Mouse (Mus musculus) layer of hippocampus, postnatal 10 days (tissue): Measurements from ENCODE around the gene Ugt8a. TPM values are rescaled to one million over a fixed set of nuclear protein-coding genes. Genes with fewer than 3 reads are reported as not detected.
A peak's percentile ranks its signal among the peaks of the same experiment; 100 is the strongest.

Experiments used
- DNase-seq, 2 experiments: peaks; one replicate each; pipeline ENCODE4 v3.0.0; 2021; ENCODE audit warnings: low spot score in 2 of 2
- long read RNA-seq: library from polyadenylated mRNA; stranded (forward); transcript quantifications from one replicate; pipeline ENCODE4 v2.0.0, GENCODE M21; 2023
- total RNA-seq, 2 experiments: library from RNA; stranded (reverse); gene quantifications; 2 replicates each; pipeline ENCODE4 v1.2.3; 2021

Ugt8a gene
- total RNA-seq: 10 to 100 TPM; 12.1 to 15.4 TPM
- long read RNA-seq, transcript Ugt8a-201 (6 exons, 3,740 nt): major isoform, 9 of 12 reads
- long read RNA-seq, partial matches to known transcripts: 0 of 12 reads
- long read RNA-seq, other reads (novel, unspliced or antisense): 3 of 12 reads

- DNase-seq: peak; percentile 14 to 54
These were observed at the start of gene Ugt8a for GRCm38 (mm10) chr3:125938092-125938755. TSS of gene Ugt8a (minus strand) at chr3:125938619.

- no peak for DNase-seq
These were observed 48.2 kb upstream of the Ugt8a start for GRCm38 (mm10) chr3:125986639-125987038.

- DNase-seq: no peak
These were observed 45.4 kb upstream of the Ugt8a start for GRCm38 (mm10) chr3:125983707-125984420.

GRCm38 (mm10) chr3:125979475-125979874, 41.1 kb upstream of the Ugt8a start:
- DNase-seq: no peak

GRCm38 (mm10) chr3:125975899-125976298, 37.5 kb upstream of the Ugt8a start:
- DNase-seq: no peak

GRCm38 (mm10) chr3:125969458-125969857, 31.0 kb upstream of the Ugt8a start:
- DNase-seq: no peak

GRCm38 (mm10) chr3:125956196-125956885, 17.9 kb upstream of the Ugt8a start:
- no peak for DNase-seq

- no peak for DNase-seq
These were observed 16.5 kb upstream of the Ugt8a start for GRCm38 (mm10) chr3:125954881-125955280.

- no peak for DNase-seq
These were observed 2.4 kb upstream of the Ugt8a start for GRCm38 (mm10) chr3:125940811-125941210.

- peak in 1 of 2 experiments; percentile 30 for DNase-seq
These were observed 314 bp upstream of the Ugt8a start for GRCm38 (mm10) chr3:125938756-125939109.

GRCm38 (mm10) chr3:125937536-125938091, 805 bp downstream of the Ugt8a start:
- DNase-seq: peak; percentile 6 to 21

- DNase-seq: no peak
These were observed 2.6 kb downstream of the Ugt8a start for GRCm38 (mm10) chr3:125935796-125936195.

GRCm38 (mm10) chr3:125932594-125933237, 5.7 kb downstream of the Ugt8a start:
- no peak for DNase-seq

GRCm38 (mm10) chr3:125931059-125931458, 7.4 kb downstream of the Ugt8a start:
- no peak for DNase-seq

GRCm38 (mm10) chr3:125920876-125921275, 17.5 kb downstream of the Ugt8a start:
- DNase-seq: no peak

- DNase-seq: no peak
These were observed 39.4 kb downstream of the Ugt8a start for GRCm38 (mm10) chr3:125898976-125899375.

- DNase-seq: no peak
These were observed 51.3 kb downstream of the Ugt8a start for GRCm38 (mm10) chr3:125887109-125887508.

- DNase-seq: no peak
These were observed 53.5 kb downstream of the Ugt8a start for GRCm38 (mm10) chr3:125884879-125885278.

GRCm38 (mm10) chr3:125884423-125884822, 54.0 kb downstream of the Ugt8a start:
- DNase-seq: no peak

- DNase-seq: no peak
These were observed 55.4 kb downstream of the Ugt8a start for GRCm38 (mm10) chr3:125883009-125883408.

GRCm38 (mm10) chr3:125881835-125882234, 56.6 kb downstream of the Ugt8a start:
- no peak for DNase-seq
